Mouse (Mus musculus) stomach, embryonic 16.5 days (tissue): ENCODE data around the gene Sec24a. TPM values are rescaled to one million over a fixed set of nuclear protein-coding genes. Genes with fewer than 3 reads are reported as not detected.
A peak's percentile ranks its signal among the peaks of the same experiment; 100 is the strongest.
"Not testable (repeated sequence)": the region's sequence is repeated elsewhere in the genome, so short reads cannot be mapped to it uniquely, and the experiment has no call there.

Source experiments
- ATAC-seq: fragments of 200-750 bp; cut with Nextera tagmentation; 2 replicates; pipeline ENCODE4 v1.8.0; 2017; ENCODE audit warnings: moderate number of reproducible peaks, moderate TSS enrichment; ENCODE audit not compliant: insufficient read depth, low FRiP score
- H3K27ac ChIP-seq: fragments of 300-500 bp; sonication (generic); 2 replicates; pipeline ENCODE4 v1.5.1; 2014; ENCODE audit warnings: low read length
- H3K27me3 ChIP-seq: fragments of 300-500 bp; sonication (generic); 2 replicates; pipeline ENCODE4 v1.6.1; 2014; ENCODE audit warnings: low read length, control low read depth, mixed read lengths; ENCODE audit not compliant: control insufficient read depth, insufficient read depth
- H3K36me3 ChIP-seq: fragments of 300-500 bp; sonication (generic); 2 replicates; pipeline ENCODE4 v1.6.1; 2014; ENCODE audit warnings: low read length; ENCODE audit not compliant: control insufficient read depth, insufficient read depth
- H3K4me1 ChIP-seq: fragments of 300-500 bp; sonication (generic); 2 replicates; pipeline ENCODE4 v1.6.1; 2014; ENCODE audit warnings: low read length, control low read depth, mixed read lengths; ENCODE audit not compliant: control insufficient read depth, insufficient read depth
- H3K4me2 ChIP-seq: fragments of 300-500 bp; sonication (generic); 2 replicates; pipeline ENCODE4 v1.6.1; 2014; ENCODE audit warnings: low read depth, low read length, mixed read lengths
- H3K4me3 ChIP-seq: fragments of 300-500 bp; sonication (generic); replicated peaks from 2 replicates; pipeline ENCODE4 v1.5.1; 2014; ENCODE audit warnings: mild to moderate bottlenecking, low read length
- H3K9ac ChIP-seq: fragments of 300-500 bp; sonication (generic); 2 replicates; pipeline ENCODE4 v1.6.1; 2014; ENCODE audit warnings: low read length
- H3K9me3 ChIP-seq: fragments of 300-500 bp; sonication (generic); replicated peaks from 2 replicates; pipeline ENCODE4 v1.6.1; 2016; ENCODE audit warnings: low read length, control low read depth; ENCODE audit not compliant: control insufficient read depth
- WGBS: fragments of 180-500 bp; shearing (Covaris S2); extraction: QIAGEN DNeasy Blood & Tissue Kit; methylation state at CpG from one replicate; pipeline ENCODE4 v1.1.7; 2014; 5-methylcytosine and 5-hydroxymethylcytosine counted together
- polyA plus RNA-seq: library from polyadenylated mRNA; unstranded; fragments of >200 nt; fragmentation: Nextera tagmentation; extraction: Ambion mirVana; gene quantifications from 2 replicates; pipeline ENCODE4 v1.2.1, GENCODE M21; 2015

Gene Sec24a
- polyA plus RNA-seq, 1 experiment from 2014 or later = 16.5 TPM

GRCm38 (mm10) chr11:51755621-51756311 is 7.7 kb downstream of the Sec24a start:
- Histone ChIP-seq H3K27me3 (no peaks in the 10 kb centered on the region), H3K9me3 (no peaks in the 10 kb centered on the region), H3K4me1 (peaks cover 12% of the 10 kb centered on the region), H3K27ac (peak overlapping the region; percentile 87), H3K9ac (peak overlapping the region; percentile 99), H3K36me3 (no peaks in the 10 kb centered on the region), H3K4me2 (peak overlapping the region; percentile 74), H3K4me3 (peak overlapping the region; percentile 100)
- under 1% methylated on average over 46 of the region's 46 CpGs for WGBS
- ATAC-seq = peak; percentile 71

DNA sequence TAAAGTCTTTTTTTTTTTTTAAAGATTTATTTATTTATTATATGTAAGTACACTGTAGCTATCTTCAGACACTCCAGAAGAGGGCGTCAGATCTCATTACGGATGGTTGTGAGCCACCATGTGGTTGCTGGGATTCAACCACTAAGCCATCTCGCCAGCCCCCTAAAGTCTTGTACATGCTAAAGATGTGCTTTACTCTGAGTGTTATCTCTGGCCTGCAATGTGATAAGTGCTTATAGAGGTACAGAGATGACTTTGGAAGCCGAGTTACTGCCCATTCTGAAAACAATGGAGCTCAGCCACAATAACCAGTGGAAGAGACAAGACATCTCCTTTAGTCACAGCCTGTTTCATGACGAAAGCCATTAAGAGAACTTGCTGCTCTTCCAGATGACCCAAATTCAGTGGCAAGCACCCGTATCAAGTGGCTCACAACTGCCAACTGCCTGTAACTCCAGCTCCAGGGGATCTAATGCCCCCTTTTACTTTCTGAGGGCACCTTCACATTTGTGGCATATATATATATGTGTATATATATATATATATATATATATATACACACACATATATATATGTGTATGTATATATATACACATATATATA is 11.7 kb downstream of the Sec24a start:
- H3K9ac ChIP-seq, H3K4me2 ChIP-seq, H3K4me3 ChIP-seq, H3K9me3 ChIP-seq, ATAC-seq, H3K27me3 ChIP-seq, H3K27ac ChIP-seq, H3K36me3 ChIP-seq: not testable (repeated sequence)
- peaks cover 12% of the 10 kb centered on the region for H3K4me1 ChIP-seq
- 85% methylated on average over 6 of the region's 6 CpGs for WGBS

DNA sequence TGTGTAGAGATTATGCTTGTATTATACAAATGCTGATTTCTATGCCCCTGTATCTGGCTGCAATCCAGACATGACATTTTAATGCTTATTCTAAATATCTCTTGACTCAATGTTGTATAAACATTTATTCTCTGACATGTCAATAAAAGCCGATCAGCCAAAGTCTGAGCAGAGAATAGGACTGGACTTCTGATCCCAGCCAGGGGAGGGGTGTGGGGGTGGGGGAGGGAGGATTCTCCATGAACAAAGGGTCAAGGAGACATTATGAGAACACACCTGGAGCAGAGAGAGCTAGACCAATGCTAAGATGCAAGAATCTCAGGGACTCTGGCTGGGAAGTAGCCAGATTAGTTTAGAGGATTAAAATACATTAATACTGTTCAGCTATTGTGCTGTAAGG is 17.3 kb downstream of the Sec24a start:
- no peak overlapping the region for H3K9ac ChIP-seq
- no peaks in the 10 kb centered on the region; the same call in 1 of the 2 replicates for H3K9me3 ChIP-seq
- 20% methylated on average over 1 of the region's 1 CpGs for WGBS
- no peak for ATAC-seq
- no peak overlapping the region for H3K27ac ChIP-seq
- H3K4me2 ChIP-seq = no peak overlapping the region
- H3K27me3 ChIP-seq = no peaks in the 10 kb centered on the region
- peaks cover 7% of the 10 kb centered on the region; the same call in 1 of the 2 replicates for H3K36me3 ChIP-seq
- H3K4me3 ChIP-seq = no peak overlapping the region
- no peaks in the 10 kb centered on the region for H3K4me1 ChIP-seq

GRCm38 (mm10) chr11:51740701-51741100 is 22.7 kb downstream of the Sec24a start:
- Histone ChIP-seq H3K9ac (no peak overlapping the region), H3K36me3 (peaks cover 7% of the 10 kb centered on the region; the same call in 1 of the 2 replicates), H3K4me3 (no peak overlapping the region), H3K9me3 (no peaks in the 10 kb centered on the region), H3K4me2 (no peak overlapping the region), H3K4me1 (no peaks in the 10 kb centered on the region), H3K27ac (no peak overlapping the region), H3K27me3 (no peaks in the 10 kb centered on the region)
- 92% methylated on average over 3 of the region's 3 CpGs for WGBS
- no peak for ATAC-seq

- Histone ChIP-seq H3K27me3 (no peaks in the 10 kb centered on the region), H3K36me3 (peaks cover 11% of the 10 kb centered on the region), H3K9ac (no peak overlapping the region), H3K27ac (no peak overlapping the region), H3K4me3 (no peak overlapping the region), H3K4me2 (no peak overlapping the region), H3K9me3 (no peaks in the 10 kb centered on the region), H3K4me1 (no peaks in the 10 kb centered on the region)
- ATAC-seq = 0 out of 2 replicates have a peak, but pooled peaks have one; percentile 56
- 77% methylated on average over 3 of the region's 3 CpGs for WGBS
Observed at GRCm38 (mm10) chr11:51738651-51739403, 24.6 kb downstream of the Sec24a start.

DNA sequence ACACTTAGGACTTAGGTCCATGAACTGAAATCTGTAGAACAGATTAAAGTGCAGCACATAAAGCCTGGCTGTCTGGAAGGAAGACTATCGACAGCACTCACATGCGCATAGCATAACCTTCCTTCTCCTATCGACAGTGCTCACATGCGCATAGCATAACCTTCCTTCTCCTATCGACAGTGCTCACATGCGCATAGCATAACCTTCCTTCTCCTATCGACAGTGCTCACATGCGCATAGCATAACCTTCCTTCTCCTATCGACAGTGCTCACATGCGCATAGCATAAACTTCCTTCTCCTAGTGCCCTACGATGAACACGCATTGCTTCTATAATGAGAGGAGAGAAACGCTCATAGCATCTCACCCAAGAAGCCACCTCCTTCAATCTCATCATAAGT is 29.2 kb downstream of the Sec24a start:
- H3K4me3 ChIP-seq, ATAC-seq, H3K27ac ChIP-seq, H3K9ac ChIP-seq, H3K4me1 ChIP-seq, H3K4me2 ChIP-seq, H3K27me3 ChIP-seq, H3K9me3 ChIP-seq: not testable (repeated sequence)
- WGBS = 95% methylated on average over 11 of the region's 13 CpGs
- peaks cover 10% of the 10 kb centered on the region for H3K36me3 ChIP-seq

DNA sequence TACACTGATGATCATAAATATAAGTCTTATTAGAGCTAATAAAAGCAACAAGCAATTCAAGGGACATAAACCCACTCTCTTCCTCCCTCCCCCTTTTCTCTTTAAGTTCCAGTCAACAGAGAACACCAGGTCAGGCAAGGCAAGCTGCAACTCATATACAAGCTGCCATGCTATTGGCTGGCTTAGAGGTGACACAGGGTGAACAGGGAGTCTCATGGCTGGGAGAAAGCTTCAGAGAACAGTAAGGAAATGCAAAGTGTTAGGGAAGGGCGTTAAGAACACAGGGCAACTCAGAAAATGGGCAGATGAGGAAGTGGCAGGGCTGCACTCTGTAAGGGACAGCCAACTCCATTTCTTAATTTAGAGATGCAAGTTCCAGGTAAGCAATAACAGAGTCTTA is 30.6 kb downstream of the Sec24a start:
- 69% methylated on average over 1 of the region's 1 CpGs for WGBS
- ATAC-seq = no peak
- peaks cover 12% of the 10 kb centered on the region for H3K36me3 ChIP-seq
- H3K4me1 ChIP-seq = no peaks in the 10 kb centered on the region
- H3K27ac ChIP-seq = no peak overlapping the region
- no peaks in the 10 kb centered on the region for H3K27me3 ChIP-seq
- no peak overlapping the region for H3K4me2 ChIP-seq
- H3K9me3 ChIP-seq = no peaks in the 10 kb centered on the region
- H3K4me3 ChIP-seq = no peak overlapping the region
- H3K9ac ChIP-seq = no peak overlapping the region

DNA sequence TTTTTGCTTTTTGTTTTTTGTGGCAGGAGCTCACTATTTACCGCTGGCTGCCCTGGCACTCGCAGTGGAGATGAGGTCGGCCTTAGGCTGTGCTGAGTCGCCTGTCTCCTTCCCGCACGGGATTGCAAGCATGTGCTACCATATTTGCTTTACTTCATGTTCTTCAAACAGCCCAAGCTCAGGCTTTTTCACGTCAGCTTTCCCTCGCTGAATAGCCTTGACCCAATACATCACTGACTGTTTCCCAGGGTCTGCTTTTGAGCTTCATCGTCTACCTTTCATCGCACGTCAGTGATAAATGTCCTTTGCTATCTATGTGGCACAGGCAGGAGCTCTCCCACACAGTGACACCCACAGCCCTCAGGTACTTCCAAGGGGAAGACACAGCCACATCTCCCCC is 42.4 kb downstream of the Sec24a start:
- no peaks in the 10 kb centered on the region for H3K4me1 ChIP-seq
- H3K9ac ChIP-seq = no peak overlapping the region
- H3K4me3 ChIP-seq = no peak overlapping the region
- H3K9me3 ChIP-seq = no peaks in the 10 kb centered on the region
- 88% methylated on average over 11 of the region's 11 CpGs for WGBS
- no peak for ATAC-seq
- H3K27me3 ChIP-seq = no peaks in the 10 kb centered on the region
- no peak overlapping the region for H3K27ac ChIP-seq
- H3K36me3 ChIP-seq = peaks cover 24% of the 10 kb centered on the region
- no peak overlapping the region for H3K4me2 ChIP-seq

GRCm38 (mm10) chr11:51707080-51707479 is 56.4 kb downstream of the Sec24a start:
- Histone ChIP-seq H3K9me3 (no peaks in the 10 kb centered on the region), H3K4me3 (no peak overlapping the region), H3K9ac (no peak overlapping the region), H3K36me3 (peaks cover 17% of the 10 kb centered on the region), H3K27ac (no peak overlapping the region), H3K27me3 (no peaks in the 10 kb centered on the region), H3K4me1 (no peaks in the 10 kb centered on the region), H3K4me2 (no peak overlapping the region)
- no peak for ATAC-seq
- 96% methylated on average over 12 of the region's 13 CpGs for WGBS
